Mouse (Mus musculus) lung, postnatal 4 days (tissue): Measurements from ENCODE around the gene Gm10300.

Experiments used
- DNase-seq, 2 experiments: peaks; one replicate each; pipeline ENCODE4 v3.0.0; 2021

Gm10300 gene

DNA sequence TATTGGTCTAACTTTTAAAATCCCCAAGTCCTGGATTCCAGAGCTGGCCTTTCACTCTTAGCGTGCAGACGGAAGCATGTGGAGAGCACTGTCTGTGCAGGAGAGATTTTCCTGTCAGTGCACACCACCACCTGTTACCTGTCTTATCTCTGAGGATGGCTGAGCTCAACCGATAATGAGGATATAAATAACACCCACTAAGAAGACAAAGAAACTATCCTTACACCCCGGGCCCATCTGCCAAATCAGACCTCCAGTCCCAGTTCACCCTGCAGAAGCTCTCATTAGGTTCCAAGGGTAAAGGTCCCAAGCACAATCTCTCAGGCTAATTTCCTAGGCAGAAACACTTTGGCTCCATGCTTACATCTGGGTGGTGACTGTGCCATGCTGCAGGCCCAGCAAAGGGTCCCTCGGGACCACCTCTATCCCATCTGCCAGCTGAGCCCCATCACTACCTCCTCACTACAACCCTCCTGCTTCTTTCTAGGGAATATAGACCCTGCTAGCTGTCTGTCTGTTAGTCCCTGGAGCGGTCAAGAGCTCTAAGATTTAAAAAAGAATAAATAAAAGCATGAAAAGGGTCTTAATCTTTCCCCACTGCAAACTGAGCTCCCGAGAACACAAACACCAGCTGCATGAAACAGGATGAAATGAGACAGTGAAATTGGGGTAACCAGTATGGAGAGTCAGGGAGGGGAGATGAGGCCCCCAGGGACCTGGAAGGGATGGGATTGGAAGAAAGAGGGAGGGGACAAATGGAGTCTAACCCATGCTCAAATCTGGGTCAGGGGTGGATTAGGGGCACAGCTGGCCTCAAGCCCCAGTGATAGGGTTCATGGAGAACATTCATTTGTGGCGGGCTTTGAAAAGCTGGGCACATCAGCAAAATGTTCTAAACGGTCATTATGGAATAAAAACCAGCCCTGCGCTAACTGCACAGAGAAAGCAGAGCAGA is 22.9 kb upstream of the Gm10300 start:
- no peak for DNase-seq

DNA sequence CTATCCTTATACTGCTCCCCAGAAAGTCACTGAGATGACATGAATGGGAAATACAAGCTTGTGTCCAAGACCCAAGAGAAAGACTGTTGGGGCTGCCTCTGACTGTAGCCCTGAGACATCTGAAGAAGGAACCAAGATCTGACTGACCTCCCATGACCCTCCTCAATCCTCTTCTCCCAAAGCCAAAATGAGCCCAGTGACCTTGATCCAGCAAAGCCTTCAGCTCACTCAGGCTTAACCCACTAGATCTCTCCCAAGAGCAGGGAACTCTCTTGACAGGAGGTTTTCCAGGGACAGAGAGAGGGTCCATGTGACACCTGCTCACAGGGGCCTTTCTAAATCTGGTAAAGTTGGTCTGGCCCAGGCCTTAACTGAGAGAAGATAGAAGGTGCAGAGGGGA is 17.2 kb upstream of the Gm10300 start:
- DNase-seq: no peak

DNA sequence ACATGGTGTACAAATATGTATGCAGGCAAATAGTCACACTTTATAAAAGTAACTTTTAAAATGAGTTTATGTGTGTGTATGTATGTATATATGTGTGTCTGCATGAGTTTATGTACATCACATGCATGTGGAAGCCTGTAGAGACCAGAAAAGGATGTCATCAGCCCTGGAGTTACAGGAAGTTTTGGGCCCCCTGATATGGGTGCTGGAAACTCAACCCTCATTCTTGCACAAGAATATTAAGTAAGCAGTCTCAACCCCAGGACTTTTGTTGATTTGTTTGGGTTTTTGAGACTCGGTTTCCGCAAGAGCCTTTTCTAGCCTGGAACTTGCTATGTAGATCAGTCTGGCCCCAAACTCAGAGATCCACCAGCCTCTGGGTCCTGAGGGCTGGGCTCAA is 15.0 kb upstream of the Gm10300 start:
- DNase-seq: no peak

DNA sequence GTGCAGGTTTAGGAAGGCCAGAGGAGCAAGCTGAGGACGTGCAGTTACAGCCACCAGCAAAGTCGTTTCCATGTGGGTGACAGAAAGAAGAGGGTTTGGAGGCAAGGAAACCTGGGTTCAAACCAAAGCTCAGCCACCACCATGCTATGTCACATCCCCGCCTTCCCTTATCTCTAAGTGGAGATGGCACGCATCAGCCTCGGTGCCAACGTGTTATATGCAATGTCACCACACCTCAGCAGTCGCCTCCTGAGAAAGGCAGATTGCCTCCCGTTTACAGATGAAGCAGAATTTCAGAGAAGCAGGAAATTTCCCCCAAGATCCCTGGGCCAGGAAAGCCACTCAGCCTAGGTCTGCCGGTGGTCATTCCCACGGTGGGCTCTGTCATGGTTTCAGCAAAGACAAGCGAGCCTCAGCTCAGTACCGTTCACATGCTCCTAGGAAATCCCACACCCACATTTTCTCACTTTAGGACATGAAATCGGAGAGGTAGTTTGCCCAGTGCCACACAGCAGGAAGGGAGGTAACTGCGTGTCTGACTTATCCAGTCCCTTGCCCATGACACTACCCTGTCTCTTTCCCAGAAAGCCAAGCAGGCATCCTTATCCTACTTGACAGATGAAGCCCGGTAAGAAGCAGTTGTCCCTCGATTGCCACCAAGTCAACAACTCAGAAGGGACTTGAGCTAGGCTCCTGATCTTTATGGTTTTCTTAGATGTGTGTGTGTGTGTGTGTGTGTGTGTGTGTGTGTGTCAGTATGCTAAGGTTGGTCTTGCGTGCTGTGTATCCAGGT is 14.3 kb upstream of the Gm10300 start:
- DNase-seq: no peak

DNA sequence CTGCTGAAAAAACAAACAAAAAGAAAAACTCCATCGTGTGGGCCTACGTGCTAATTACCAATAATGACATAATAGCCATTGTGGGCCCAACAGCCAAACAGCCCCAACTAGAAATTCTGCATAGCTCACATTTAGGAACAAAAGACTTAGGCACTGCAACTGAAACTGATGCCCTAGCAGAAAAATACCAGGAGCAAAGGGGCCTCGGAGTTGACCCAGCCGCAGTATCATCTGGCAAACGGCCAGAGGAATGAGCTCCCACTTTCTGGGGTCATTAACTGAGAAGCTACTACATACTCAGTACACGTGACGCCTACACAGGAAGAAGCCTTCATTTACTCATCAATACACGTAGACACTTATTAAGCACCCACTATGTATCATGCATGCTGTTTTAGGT is 12.2 kb upstream of the Gm10300 start:
- no peak for DNase-seq

DNA sequence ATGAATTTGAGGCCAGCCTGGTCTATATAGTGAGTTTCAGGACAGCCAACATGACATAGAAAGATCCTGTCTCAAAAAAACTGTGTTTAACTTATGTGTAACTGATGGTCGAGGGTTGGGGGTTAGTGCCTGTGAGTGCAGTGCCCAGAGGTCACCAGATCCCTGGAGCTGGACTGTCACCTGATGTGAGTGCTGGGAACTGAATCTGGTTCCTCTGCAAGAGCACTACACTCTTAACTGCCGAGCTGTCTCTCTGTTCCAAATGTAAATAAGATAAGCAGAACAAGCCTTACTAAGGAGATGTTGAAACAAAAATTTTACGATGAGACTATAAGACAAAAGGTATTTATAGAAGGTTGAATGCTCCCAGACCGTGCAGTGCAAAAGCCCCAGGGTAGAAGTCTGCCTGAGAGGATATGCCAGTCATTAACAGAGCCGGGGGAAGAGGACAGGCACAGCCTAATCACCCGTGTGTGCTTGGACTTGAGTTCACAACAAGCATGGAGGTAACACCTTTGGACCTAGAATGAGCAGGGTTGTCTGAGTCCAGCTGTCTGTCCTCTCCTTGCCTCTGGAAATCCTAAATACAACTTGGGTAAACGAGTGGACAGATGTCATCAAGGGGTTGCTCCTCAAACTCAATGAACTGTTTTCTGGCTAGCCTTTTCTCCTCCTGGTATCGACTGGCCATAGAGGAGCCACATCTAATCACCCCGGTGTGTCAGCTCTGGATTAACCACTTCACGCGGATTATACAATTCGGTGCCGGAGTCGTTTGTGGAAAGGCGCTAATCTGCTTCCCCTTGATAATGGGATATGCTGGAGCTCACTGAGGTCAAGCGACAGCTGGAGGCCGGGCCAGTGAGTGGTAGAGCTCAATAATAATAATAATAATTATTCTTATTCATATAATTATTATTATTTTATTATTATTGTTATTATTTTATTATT is 11.3 kb upstream of the Gm10300 start:
- no peak for DNase-seq

DNA sequence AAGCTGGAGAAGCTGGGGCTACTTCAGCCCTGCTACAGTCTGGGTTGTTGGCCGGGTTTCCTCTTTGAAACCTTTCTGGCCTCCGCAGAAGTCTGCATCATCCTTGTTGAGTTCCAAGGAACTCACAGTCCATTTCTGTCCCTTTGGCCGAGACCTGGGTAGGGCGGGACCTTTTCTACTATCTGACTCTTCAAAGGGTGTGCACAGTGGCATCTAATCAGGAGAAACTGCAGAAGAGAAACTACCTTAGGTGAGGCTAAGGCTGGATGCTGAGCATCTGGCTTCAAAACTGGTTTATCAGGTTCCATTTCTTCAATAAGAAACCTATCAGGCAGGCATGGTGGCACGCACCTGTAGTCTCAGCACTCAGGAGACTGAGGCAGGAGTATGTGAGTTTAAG is 9.9 kb upstream of the Gm10300 start:
- no peak for DNase-seq

DNA sequence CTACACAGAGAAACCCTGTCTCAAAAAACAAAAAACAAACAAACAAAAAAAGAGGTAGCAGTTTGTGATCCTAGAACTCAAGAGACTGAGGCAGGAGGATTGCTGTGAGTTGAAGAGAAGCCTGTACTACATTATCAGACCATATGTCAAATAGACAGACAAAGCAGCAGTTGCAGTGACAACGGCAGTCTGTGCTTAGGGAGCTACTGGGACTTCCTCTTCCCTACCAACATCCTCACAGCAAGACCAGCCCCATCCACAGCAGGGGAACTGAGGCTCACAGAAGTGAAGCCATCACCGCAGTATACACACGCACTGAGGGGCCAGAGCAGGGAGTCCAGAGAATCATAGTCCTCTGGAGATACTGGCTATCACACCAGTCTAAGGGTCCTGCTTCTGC is 8.9 kb upstream of the Gm10300 start:
- DNase-seq: no peak

DNA sequence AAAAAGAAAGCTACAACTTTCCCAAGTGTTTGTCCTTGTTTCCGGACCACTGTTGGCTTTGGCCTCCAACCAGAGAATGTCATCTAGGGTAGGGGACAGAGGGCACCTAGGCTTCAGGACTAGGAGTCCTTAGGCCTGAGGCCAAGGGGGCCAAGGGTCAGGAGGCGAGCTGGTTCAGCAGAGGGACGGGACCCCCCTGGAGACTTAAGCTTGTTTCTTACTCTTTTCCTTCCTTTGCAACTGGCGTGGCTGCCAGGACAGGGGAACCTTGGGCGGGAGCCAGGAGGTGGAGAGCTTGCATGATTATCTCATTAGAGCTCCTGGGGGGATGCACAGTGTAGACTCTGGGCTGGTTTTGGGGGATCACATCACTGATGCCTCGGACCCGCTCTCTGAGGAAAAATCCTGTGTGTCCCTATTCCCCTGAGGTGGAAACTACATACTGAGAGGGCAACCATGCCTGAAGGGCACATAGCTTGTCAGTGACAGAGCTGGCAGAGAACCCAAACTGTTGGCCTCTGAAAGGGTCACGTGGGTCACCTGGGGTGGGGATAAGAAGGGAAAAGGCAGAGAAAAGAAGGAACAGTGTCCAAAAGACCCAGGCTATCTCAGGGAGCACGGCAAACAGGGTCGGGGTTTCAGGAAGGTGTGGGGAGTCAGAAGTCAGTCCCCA is 8.3 kb upstream of the Gm10300 start:
- peak; percentile 40 to 51 for DNase-seq

DNA sequence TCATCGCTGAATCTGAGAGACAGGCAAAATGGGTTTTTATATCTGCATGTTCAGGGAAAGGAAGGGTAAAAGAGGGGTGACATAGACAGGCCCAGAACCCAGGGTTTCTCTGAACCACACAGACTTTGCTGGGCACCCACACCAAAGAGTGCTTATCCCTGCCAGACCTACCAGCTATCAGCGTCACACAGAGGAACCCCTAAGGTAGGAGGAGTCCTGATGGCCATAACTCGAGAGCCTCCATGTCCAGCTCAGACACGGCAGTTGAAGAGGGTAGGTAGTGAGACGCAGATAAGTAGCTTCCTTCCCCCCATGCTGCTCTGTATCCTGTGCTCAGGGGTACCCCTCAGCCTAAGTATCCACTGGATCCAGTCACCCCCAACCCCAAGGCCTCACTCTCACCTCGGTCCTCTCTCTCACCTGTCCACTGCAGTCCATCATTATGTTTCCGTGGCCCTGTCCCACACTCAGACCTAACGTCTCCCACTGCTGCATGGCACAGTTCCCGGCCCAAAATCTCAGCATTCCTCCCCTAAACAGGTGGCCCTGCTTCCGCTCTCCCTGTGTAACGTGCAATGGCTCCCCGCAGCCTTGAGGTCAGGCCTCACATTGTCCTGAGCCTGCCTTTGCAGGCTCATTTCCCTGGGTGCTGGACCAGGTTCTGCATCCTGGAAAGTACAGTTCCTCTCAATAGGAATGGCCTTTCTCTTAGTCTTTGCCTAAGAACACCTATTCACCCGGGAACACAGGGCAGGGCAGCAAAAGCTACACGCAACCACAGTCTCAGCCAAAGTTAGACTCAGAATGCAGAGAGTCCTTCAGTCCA is 7.2 kb upstream of the Gm10300 start:
- DNase-seq: no peak

DNA sequence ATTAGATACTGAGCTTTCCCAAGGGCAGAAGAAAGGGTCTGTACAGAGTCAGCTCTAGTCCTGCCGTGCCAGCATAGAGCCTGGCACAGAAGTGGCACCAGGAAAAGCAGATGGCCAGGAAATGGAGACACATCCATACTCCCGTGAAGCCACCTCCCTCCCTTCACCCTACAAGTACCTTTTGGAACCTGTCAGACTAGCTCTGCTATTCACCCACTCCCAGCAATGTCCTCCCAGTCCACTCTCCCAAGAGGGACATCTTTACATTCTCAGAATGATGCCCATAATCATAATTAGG is 6.6 kb upstream of the Gm10300 start:
- DNase-seq: no peak

DNA sequence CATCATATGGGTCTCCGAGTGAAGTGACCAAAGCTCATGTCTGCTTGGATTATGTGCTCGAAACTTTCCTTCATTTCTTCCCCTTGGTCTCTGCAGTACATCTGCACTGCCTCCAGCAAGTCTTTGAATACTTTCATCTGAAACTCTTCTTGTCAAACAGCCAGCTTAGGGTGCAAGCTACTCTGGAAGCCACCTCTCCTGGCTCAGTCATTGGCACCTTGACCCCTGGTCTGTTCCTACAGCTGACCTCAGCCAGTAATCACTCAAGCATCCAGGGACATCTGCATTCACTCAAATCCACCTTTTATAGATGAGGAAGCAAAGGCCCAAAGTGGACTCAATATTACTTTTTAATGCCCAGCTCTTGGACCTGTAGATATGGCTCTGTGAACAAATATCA is 2.8 kb upstream of the Gm10300 start:
- no peak for DNase-seq

DNA sequence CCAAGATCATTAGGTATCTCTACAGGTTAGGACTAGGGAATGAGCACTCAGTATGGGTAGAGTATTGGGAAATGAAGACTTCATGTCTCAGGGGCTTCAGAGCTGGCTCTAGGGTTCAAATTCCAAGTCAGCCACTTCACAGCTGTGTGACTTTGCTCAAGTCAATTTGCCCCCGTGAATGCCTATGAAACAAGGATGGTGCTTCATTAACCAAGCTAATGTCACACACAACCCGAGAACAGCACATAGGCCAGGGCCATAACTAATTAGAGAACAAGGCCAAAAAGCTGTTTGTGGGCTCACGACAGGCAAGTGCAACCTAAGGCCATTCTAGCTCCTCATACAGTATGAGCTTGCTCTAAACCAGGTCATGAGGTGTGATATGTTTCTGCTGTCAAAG is 2.3 kb upstream of the Gm10300 start:
- no peak for DNase-seq

DNA sequence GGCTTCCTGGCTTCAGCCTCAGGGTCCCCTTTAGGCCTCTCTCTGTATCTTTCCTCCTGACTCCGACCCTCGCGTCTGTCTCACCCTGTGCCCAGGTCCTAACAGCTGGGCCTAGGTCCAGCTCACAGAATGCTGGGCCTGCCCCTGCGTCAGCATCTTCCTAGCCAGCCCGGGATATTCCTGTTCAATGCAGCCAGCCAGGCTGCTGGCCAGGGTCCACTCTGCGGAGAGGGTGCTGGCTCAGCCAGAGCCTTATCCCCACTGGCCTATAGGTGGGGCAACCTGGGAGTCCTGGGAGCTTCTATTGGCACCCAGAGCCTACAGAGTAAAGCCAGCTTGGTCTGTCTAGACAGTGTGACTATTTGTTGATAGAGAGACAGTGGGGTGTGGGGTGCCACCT is 1.6 kb upstream of the Gm10300 start:
- no peak for DNase-seq

DNA sequence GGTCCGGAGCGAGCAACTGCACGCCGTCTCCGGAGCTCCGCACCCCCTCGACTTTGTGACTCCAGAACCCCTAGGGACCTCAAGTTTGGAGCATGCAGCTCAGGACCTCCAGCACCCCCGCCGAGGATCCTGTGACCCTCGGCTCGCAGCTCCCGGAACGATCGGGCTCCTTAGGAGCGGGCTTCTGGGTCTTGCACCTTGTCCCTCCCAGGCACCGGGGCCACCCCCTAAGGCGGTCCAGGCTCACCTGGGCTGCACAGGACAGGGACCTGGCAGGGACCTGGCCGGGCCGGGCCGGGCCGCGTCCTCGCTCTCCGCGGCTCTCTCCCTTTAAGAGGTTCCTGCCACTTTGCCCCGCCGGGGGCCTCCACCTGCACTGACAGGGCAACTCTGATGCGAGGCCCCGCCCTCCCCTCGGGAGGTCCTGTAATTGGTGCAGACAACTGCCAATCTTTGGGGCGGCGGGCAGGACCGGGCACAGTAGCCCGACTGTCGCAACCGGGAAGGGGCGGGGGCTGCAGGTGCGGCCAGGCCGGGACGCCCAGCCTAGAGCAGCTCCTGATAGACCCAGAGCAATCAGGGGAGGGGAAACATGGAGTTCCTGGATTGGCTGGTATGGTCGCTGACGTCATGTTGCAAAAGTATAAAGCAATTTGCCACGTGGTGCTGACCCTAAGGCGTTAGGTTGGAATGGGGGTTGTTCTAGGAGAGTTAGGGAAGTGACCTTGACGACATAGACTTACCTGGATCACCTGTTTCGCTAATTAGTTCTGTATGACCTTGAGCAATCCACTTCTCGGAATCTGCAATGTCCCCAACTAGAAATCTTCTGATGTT is 654 bp downstream of the Gm10300 start, which contains the start of gene Epb41:
Gene Epb41 (minus strand): TSS at position 389 of the 837 bp plus-strand sequence.
- peak; percentile 99 for DNase-seq

DNA sequence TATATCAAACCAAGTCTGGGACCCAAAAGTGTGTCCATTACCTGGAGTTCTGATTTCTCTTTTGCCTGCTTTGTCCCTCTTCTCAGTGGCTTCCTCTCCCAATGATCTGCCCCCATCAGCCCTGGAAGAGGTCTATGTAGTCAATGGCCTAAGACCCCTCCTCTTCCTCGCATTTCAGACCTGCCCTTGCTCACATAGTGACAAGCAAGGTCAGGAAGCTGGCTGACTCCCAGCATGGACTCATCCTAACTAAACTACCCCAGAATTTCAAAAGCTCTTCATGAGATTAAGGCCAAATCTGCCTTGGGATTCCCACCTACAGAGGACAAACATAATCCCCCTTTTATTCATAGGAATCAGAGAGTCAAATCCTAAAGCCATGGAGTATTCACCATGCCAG is 1.3 kb downstream of the Gm10300 start:
- no peak for DNase-seq

DNA sequence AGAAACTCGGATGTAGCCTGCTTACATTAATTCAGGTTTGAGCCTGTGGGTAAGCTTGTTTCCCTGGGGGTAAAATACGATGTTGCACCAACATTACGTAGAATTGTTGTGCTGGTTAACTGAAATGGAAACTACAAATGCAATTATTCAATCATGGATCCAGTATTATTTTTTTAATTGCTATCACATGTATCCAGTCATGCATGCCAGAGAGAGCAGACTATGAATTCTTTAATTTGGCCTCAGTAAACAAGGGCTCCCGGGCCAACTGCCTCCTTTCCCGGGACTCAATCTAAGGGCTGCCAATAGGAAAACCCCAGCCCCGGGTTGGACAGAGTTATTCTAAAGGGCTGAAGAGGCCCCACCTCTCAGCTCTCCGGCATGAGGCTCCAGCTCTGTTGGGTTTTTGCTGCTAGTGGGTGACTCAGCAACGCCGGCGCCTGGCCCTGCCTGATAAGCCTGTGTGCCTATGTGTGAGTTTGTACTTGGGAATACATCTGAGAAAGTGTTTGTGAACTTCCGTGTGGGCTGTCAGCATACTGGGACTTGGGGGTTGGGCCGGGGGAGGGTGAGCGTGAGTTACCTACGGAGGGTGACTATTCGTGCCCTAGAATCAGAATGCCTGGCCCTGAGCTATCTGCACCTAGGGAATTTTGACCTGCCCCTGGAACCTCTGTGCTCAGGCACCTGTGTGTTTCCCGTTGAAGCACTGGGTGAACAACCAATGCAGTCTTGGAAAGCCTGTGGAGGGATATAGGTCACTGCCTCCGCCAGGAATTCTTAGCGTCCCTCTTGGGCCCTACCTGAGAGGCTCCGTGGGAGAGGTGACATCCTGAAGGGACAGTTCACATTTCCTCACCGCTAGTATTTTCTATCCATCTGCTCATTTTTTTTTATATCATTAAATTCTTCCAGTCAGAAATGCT is 2.2 kb downstream of the Gm10300 start:
- peak; percentile 65 to 82 for DNase-seq

DNA sequence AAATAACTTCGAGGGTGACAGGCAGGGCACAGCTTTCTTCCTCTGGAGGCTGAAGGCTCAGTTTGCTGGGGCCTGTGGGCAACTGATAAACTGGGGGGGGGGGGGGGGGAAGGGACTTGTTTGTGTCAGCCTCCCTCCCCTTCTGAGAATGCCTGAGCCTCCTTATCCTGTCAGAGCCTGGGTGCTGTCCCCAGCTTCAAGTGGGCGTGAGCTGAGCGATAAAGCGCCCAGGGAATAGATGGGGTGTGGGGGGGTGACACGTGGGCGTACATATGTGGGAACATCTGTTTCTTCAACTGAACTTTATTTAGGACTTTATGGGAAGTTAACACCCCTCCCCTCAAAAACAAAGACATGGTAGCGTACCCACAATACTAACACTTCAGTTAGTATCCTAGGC is 2.9 kb downstream of the Gm10300 start:
- no peak for DNase-seq

DNA sequence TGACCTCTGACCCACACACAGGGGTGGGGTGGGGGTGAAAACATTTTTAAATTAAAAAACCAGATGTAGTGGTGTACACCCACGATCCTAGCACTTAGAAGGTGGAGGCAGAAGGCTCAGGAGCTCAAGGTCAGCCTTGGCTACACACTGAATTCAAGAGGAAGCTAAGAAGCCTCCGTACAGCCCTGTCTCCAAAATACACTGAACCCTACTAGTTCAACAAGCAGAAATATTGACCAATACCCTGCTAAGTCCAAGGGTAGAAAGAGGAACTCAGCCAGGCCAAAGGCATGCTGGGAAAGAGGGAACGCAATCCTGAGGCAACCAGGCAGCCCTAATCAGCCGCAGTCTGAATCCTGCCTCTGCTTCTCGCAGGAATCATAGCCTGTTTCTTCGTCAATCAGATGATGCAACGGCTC is 3.8 kb downstream of the Gm10300 start:
- peak in 1 of 2 experiments; percentile 47 for DNase-seq
